Mouse (Mus musculus) liver, adult 2 months (tissue): ENCODE measurements around the gene Gm20509.
A peak's percentile ranks its signal among the peaks of the same experiment; 100 is the strongest.

Experiments used
- CTCF ChIP-seq: fragments of 200-500 bp; IDR thresholded peaks from 2 replicates; pipeline ENCODE4 v1.5.1; 2011; ENCODE audit warnings: low read depth, low read length, control low read depth
- POLR2A ChIP-seq: fragments of 200-500 bp; IDR thresholded peaks from 2 replicates; pipeline ENCODE4 v1.6.1; 2011; ENCODE audit warnings: low read length, control low read depth; ENCODE audit not compliant: insufficient read depth; ENCODE audit errors: extremely low read depth

GRCm38 (mm10) chr9:73162571-73163333, 60.5 kb downstream of the Gm20509 start:
- TF ChIP-seq CTCF: peak; percentile 52; the same call in 1 of the 2 replicates
- no peak for TF ChIP-seq POLR2A
